24 mouse cellular contexts compared by ENCODE assay signal in genomic region chr11:116476696-116477095, GRCm38 (mm10). TPM values are rescaled to one million over a fixed set of nuclear protein-coding genes. Genes with fewer than 3 reads are reported as not detected.
A peak's percentile ranks its signal among the peaks of the same experiment; 100 is the strongest.
DNase-seq lines count a peak whose midpoint lies in the region; ATAC-seq and TF ChIP-seq lines count a peak whose summit lies in the region.
"Had no signal": no experiment of that assay in that cellular context is flagged by ENCODE, and none has a peak within 500 bp of the region (broad histone marks: within the 10 kb centered on the region; RNA-seq: fewer than 3 reads in every experiment).

No protein-coding gene starts in this region.

- H3K27ac ChIP-seq in forebrain, embryonic 15.5 days (replicated peaks): peak overlapping the region; percentile 62; the same call in 1 of the 2 replicates
- H3K27ac ChIP-seq in forebrain, embryonic 12.5 days: no peak overlapping the region
- peak overlapping the region in 1 of 2 experiments; percentile 64; a peak in 2 of 4 replicates for H3K27ac ChIP-seq in heart, embryonic 14.5 days (replicated peaks in 1 of 2; ENCODE audit: control insufficient read depth in 1 of 2, insufficient read depth in 1 of 2, low read depth in 2 of 2, low read length in 2 of 2)
- H3K27ac ChIP-seq in kidney, adult 2 months (ENCODE audit: insufficient read depth, low read depth, low read length): no peak overlapping the region
- H3K27ac ChIP-seq in midbrain, embryonic 11.5 days (ENCODE audit: low read depth, low read length): no peak overlapping the region
- no peak overlapping the region for H3K27ac ChIP-seq in midbrain, embryonic 10.5 days (replicated peaks)
- H3K27ac ChIP-seq: embryonic facial prominence, embryonic 13.5 days; hindbrain, embryonic 13.5 days; hindbrain, postnatal 0 days had no signal

- no peaks in the 10 kb centered on the region for H3K27me3 ChIP-seq in forebrain, embryonic 15.5 days
- no peaks in the 10 kb centered on the region for H3K27me3 ChIP-seq in forebrain, embryonic 12.5 days
- no peaks in the 10 kb centered on the region for H3K27me3 ChIP-seq in heart, embryonic 14.5 days (ENCODE audit: control insufficient read depth, insufficient read depth, low read length)
- H3K27me3 ChIP-seq in kidney, adult 2 months (replicated peaks; ENCODE audit: control insufficient read depth, insufficient read depth, low read length): no peaks in the 10 kb centered on the region
- no peaks in the 10 kb centered on the region for H3K27me3 ChIP-seq in midbrain, embryonic 11.5 days (ENCODE audit: control insufficient read depth, insufficient read depth, low read length)
- H3K27me3 ChIP-seq in midbrain, embryonic 10.5 days (ENCODE audit: low read depth, poor library complexity, severe bottlenecking): no peaks in the 10 kb centered on the region
- H3K27me3 ChIP-seq: embryonic facial prominence, embryonic 13.5 days; hindbrain, embryonic 13.5 days; Patski had no signal

- H3K36me3 ChIP-seq in forebrain, embryonic 15.5 days: peaks cover 89% of the 10 kb centered on the region
- H3K36me3 ChIP-seq in forebrain, embryonic 12.5 days (replicated peaks): peaks cover 98% of the 10 kb centered on the region
- peaks cover 100% of the 10 kb centered on the region for H3K36me3 ChIP-seq in heart, embryonic 14.5 days (ENCODE audit: control insufficient read depth, insufficient read depth, low read length)
- peaks cover 6% of the 10 kb centered on the region for H3K36me3 ChIP-seq in kidney, adult 2 months (ENCODE audit: control insufficient read depth, insufficient read depth, low read length)
- peaks cover 28% of the 10 kb centered on the region for H3K36me3 ChIP-seq in midbrain, embryonic 11.5 days (ENCODE audit: control insufficient read depth, insufficient read depth, low read length)
- H3K36me3 ChIP-seq in midbrain, embryonic 10.5 days: peaks cover 100% of the 10 kb centered on the region

- TF ChIP-seq CTCF in kidney, adult 2 months (conservative IDR thresholded peaks at IDR 0.05; ENCODE audit: insufficient read depth, insufficient read length, low read depth, low read length): no peak

- no peak for TF ChIP-seq POLR2A in kidney, adult 2 months (IDR thresholded peaks at IDR 0.05; ENCODE audit: low read depth, low read length)

- H3K4me1 ChIP-seq in forebrain, embryonic 15.5 days: no peaks in the 10 kb centered on the region
- peaks cover 4% of the 10 kb centered on the region; the same call in 1 of the 2 replicates for H3K4me1 ChIP-seq in forebrain, embryonic 12.5 days
- 0 out of 4 replicates have a peak, but pooled peaks cover 2 to 5% of the 10 kb centered on the region in 2 experiments for H3K4me1 ChIP-seq in heart, embryonic 14.5 days (ENCODE audit: control insufficient read depth in 2 of 2, insufficient read depth in 2 of 2, low read length in 2 of 2)
- H3K4me1 ChIP-seq in kidney, adult 2 months (ENCODE audit: control insufficient read depth, insufficient read depth, low read length): no peaks in the 10 kb centered on the region; the same call in 1 of the 2 replicates
- no peaks in the 10 kb centered on the region for H3K4me1 ChIP-seq in midbrain, embryonic 11.5 days (ENCODE audit: control insufficient read depth, insufficient read depth, low read length)
- H3K4me1 ChIP-seq in midbrain, embryonic 10.5 days: peaks cover 22% of the 10 kb centered on the region
- H3K4me1 ChIP-seq: embryonic facial prominence, embryonic 13.5 days; hindbrain, embryonic 13.5 days had no signal

- WGBS in forebrain, embryonic 15.5 days: 87% methylated on average over 6 of the region's 6 CpGs
- WGBS in forebrain, embryonic 12.5 days: 92% methylated on average over 6 of the region's 6 CpGs
- WGBS in heart, embryonic 14.5 days: 86% methylated on average over 6 of the region's 6 CpGs
- WGBS in kidney, adult 2 months: 86% methylated on average over 6 of the region's 6 CpGs
- 90% methylated on average over 6 of the region's 6 CpGs for WGBS in midbrain, embryonic 11.5 days
- WGBS in midbrain, embryonic 10.5 days: 94% methylated on average over 6 of the region's 6 CpGs

- no peaks in the 10 kb centered on the region for H3K9me3 ChIP-seq in forebrain, embryonic 15.5 days
- H3K9me3 ChIP-seq in forebrain, embryonic 12.5 days: no peaks in the 10 kb centered on the region
- no peaks in the 10 kb centered on the region for H3K9me3 ChIP-seq in heart, embryonic 14.5 days (ENCODE audit: control insufficient read depth, low read length)
- H3K9me3 ChIP-seq in midbrain, embryonic 11.5 days (ENCODE audit: control insufficient read depth, low read length): no peaks in the 10 kb centered on the region
- no peaks in the 10 kb centered on the region for H3K9me3 ChIP-seq in midbrain, embryonic 10.5 days (replicated peaks)
- H3K9me3 ChIP-seq: embryonic facial prominence, embryonic 13.5 days; hindbrain, embryonic 13.5 days had no signal

- no peak for DNase-seq in heart, postnatal 4 days
- peak; percentile 13 for DNase-seq in kidney, adult 2 months
- no peak for DNase-seq in kidney, adult 9 months
- DNase-seq in midbrain, embryonic 11.5 days (ENCODE audit: low spot score, missing footprints): peak; percentile 62
- no peak for DNase-seq in midbrain, embryonic 10.5 days (ENCODE audit: low spot score)
- DNase-seq: cerebellum, adult 11-12 months; cerebellum, adult 9-10 months; cerebellum, postnatal 25 days; gastrocnemius, postnatal 14 days had no signal

- no peak overlapping the region for H3K4me2 ChIP-seq in forebrain, embryonic 15.5 days (replicated peaks)
- no peak overlapping the region for H3K4me2 ChIP-seq in forebrain, embryonic 12.5 days
- H3K4me2 ChIP-seq in heart, embryonic 14.5 days (ENCODE audit: low read length): no peak overlapping the region
- H3K4me2 ChIP-seq in midbrain, embryonic 11.5 days: no peak overlapping the region
- H3K4me2 ChIP-seq: embryonic facial prominence, embryonic 13.5 days; heart, embryonic 11.5 days; hindbrain, embryonic 13.5 days had no signal

- ATAC-seq in forebrain, embryonic 15.5 days (replicated peaks): no peak
- no peak for ATAC-seq in forebrain, embryonic 12.5 days (ENCODE audit: low FRiP score)
- ATAC-seq in heart, embryonic 14.5 days (ENCODE audit: insufficient number of reproducible peaks, insufficient read depth, low FRiP score, low read depth): no peak
- no peak for ATAC-seq in midbrain, embryonic 11.5 days (ENCODE audit: low FRiP score)
- ATAC-seq: activated CD4-positive, CD25-positive, alpha-beta regulatory T cell, adult 4 months; hindbrain, postnatal 0 days; Patski had no signal

- H3K4me3 ChIP-seq in forebrain, embryonic 15.5 days: no peak overlapping the region
- no peak overlapping the region for H3K4me3 ChIP-seq in forebrain, embryonic 12.5 days (replicated peaks)
- H3K4me3 ChIP-seq in heart, embryonic 14.5 days (ENCODE audit: control insufficient read depth in 1 of 2, insufficient read depth in 1 of 2, low read depth in 1 of 2, low read length in 2 of 2): no peak overlapping the region
- H3K4me3 ChIP-seq in kidney, adult 2 months (ENCODE audit: insufficient read depth, low read depth, low read length): no peak overlapping the region
- no peak overlapping the region for H3K4me3 ChIP-seq in midbrain, embryonic 11.5 days (ENCODE audit: low read depth, low read length)
- H3K4me3 ChIP-seq in midbrain, embryonic 10.5 days: no peak overlapping the region
- H3K4me3 ChIP-seq: embryonic facial prominence, embryonic 13.5 days; hindbrain, embryonic 13.5 days had no signal

- H3K9ac ChIP-seq in forebrain, embryonic 15.5 days (replicated peaks): no peak overlapping the region
- H3K9ac ChIP-seq in forebrain, embryonic 12.5 days: no peak overlapping the region
- H3K9ac ChIP-seq in heart, embryonic 14.5 days (ENCODE audit: low read length): peak overlapping the region; percentile 30; the same call in 1 of the 2 replicates
- no peak overlapping the region for H3K9ac ChIP-seq in midbrain, embryonic 11.5 days (ENCODE audit: low read length)
- H3K9ac ChIP-seq: embryonic facial prominence, embryonic 13.5 days; forebrain, postnatal 0 days; hindbrain, embryonic 13.5 days had no signal

RNA-seq across cellular contexts. Expression of gene Qrich2, which starts 10.7 kb away (rescaled TPM):
- not detected in 2 replicates for polyA plus RNA-seq in forebrain, embryonic 15.5 days (2015; fragmentation: Nextera tagmentation; extraction: Ambion mirVana)
- not detected in 2 replicates for polyA plus RNA-seq in forebrain, embryonic 12.5 days (2016; fragmentation: Nextera tagmentation; extraction: Ambion mirVana)
- polyA plus RNA-seq in heart, embryonic 14.5 days (2014; fragmentation: Nextera tagmentation; extraction: Ambion mirVana): not detected in 2 replicates
- under 1 TPM in 1 of 2 experiments, not detected in 1; 0.05 TPM for total RNA-seq in heart, postnatal 4 days (2021)
- polyA plus RNA-seq in kidney, adult 2 months (2012; rRNA removed): 0.08 and 0.24 TPM in 2 replicates
- 0.08 and 0.14 TPM in 2 replicates for polyA plus RNA-seq in midbrain, embryonic 11.5 days (2014; fragmentation: Nextera tagmentation; extraction: Ambion mirVana)
- polyA plus RNA-seq in midbrain, embryonic 10.5 days (2016; fragmentation: Nextera tagmentation; extraction: Ambion mirVana): 0.10 and 0.21 TPM in 2 replicates
- total RNA-seq: adrenal gland, adult 18-20 months; adrenal gland, postnatal 14 days; forebrain, postnatal 0 days; gastrocnemius, adult 18-20 months; gastrocnemius, postnatal 14 days; heart, postnatal 14 days; hindbrain, postnatal 0 days; MEL had no signal
- polyA plus RNA-seq: activated CD4-positive, CD25-positive, alpha-beta regulatory T cell, adult 4 months; forebrain, postnatal 0 days had no signal

RNA-seq across cellular contexts. Expression of gene Prpsap1, which starts 17.3 kb away (rescaled TPM):
- 193 and 201 TPM in 2 replicates for polyA plus RNA-seq in forebrain, embryonic 15.5 days (2015; fragmentation: Nextera tagmentation; extraction: Ambion mirVana)
- polyA plus RNA-seq in forebrain, embryonic 12.5 days (2016; fragmentation: Nextera tagmentation; extraction: Ambion mirVana): 174 and 176 TPM in 2 replicates
- 89.8 and 93.4 TPM in 2 replicates for polyA plus RNA-seq in heart, embryonic 14.5 days (2014; fragmentation: Nextera tagmentation; extraction: Ambion mirVana)
- total RNA-seq in heart, postnatal 4 days (2021): 10 to 100 TPM; 53.6 to 55.5 TPM
- 87.5 and 91.1 TPM in 2 replicates for polyA plus RNA-seq in kidney, adult 2 months (2012; rRNA removed)
- polyA plus RNA-seq in midbrain, embryonic 11.5 days (2014; fragmentation: Nextera tagmentation; extraction: Ambion mirVana): 173 and 183 TPM in 2 replicates
- polyA plus RNA-seq in midbrain, embryonic 10.5 days (2016; fragmentation: Nextera tagmentation; extraction: Ambion mirVana): 224 and 227 TPM in 2 replicates

RNA-seq across cellular contexts. Expression of gene Ubald2, which starts 42.8 kb away (rescaled TPM):
- polyA plus RNA-seq in forebrain, embryonic 15.5 days (2015; fragmentation: Nextera tagmentation; extraction: Ambion mirVana): 58.8 and 59.5 TPM in 2 replicates
- 50.9 and 59.6 TPM in 2 replicates for polyA plus RNA-seq in forebrain, embryonic 12.5 days (2016; fragmentation: Nextera tagmentation; extraction: Ambion mirVana)
- 53.4 and 62.9 TPM in 2 replicates for polyA plus RNA-seq in heart, embryonic 14.5 days (2014; fragmentation: Nextera tagmentation; extraction: Ambion mirVana)
- 10 to 100 TPM; 52.8 to 55.5 TPM for total RNA-seq in heart, postnatal 4 days (2021)
- polyA plus RNA-seq in kidney, adult 2 months (2012; rRNA removed): 195 and 211 TPM in 2 replicates
- polyA plus RNA-seq in midbrain, embryonic 11.5 days (2014; fragmentation: Nextera tagmentation; extraction: Ambion mirVana): 72.3 and 83.0 TPM in 2 replicates
- 37.5 and 40.9 TPM in 2 replicates for polyA plus RNA-seq in midbrain, embryonic 10.5 days (2016; fragmentation: Nextera tagmentation; extraction: Ambion mirVana)

RNA-seq across cellular contexts. Expression of gene Sphk1, which starts 54.0 kb away (rescaled TPM):
- 2.2 and 2.4 TPM in 2 replicates for polyA plus RNA-seq in forebrain, embryonic 15.5 days (2015; fragmentation: Nextera tagmentation; extraction: Ambion mirVana)
- 2.0 and 3.3 TPM in 2 replicates for polyA plus RNA-seq in forebrain, embryonic 12.5 days (2016; fragmentation: Nextera tagmentation; extraction: Ambion mirVana)
- 2.3 and 2.5 TPM in 2 replicates for polyA plus RNA-seq in heart, embryonic 14.5 days (2014; fragmentation: Nextera tagmentation; extraction: Ambion mirVana)
- total RNA-seq in heart, postnatal 4 days (2021): 1 to 10 TPM; 4.6 to 5.1 TPM
- 9.9 and 12.0 TPM in 2 replicates for polyA plus RNA-seq in kidney, adult 2 months (2012; rRNA removed)
- polyA plus RNA-seq in midbrain, embryonic 11.5 days (2014; fragmentation: Nextera tagmentation; extraction: Ambion mirVana): 7.1 and 8.3 TPM in 2 replicates
- 6.4 and 9.4 TPM in 2 replicates for polyA plus RNA-seq in midbrain, embryonic 10.5 days (2016; fragmentation: Nextera tagmentation; extraction: Ambion mirVana)
- polyA plus RNA-seq: activated CD4-positive, CD25-positive, alpha-beta regulatory T cell, adult 4 months had no signal

Comparison
In these comparisons a context has a peak if more than half of its experiments do, and no peak if none do; other contexts are left out.
1. DNase-seq: peak in kidney, adult 2 months (single experiment) and midbrain, embryonic 11.5 days (single experiment); none in heart, postnatal 4 days (single experiment), kidney, adult 9 months (single experiment) and midbrain, embryonic 10.5 days (single experiment).